Mouse (Mus musculus) embryonic fibroblast, embryonic 13.5 days (primary cell): ENCODE measurements around the gene Suv39h1. TPM values are rescaled to one million over a fixed set of nuclear protein-coding genes. Genes with fewer than 3 reads are reported as not detected.
A peak's percentile ranks its signal among the peaks of the same experiment; 100 is the strongest.
"Not testable (repeated sequence)": the region's sequence is repeated elsewhere in the genome, so short reads cannot be mapped to it uniquely, and the experiment has no call there.

Experiments
- H3K27ac ChIP-seq: 2 replicates; pipeline ENCODE4 v1.5.1; 2012; ENCODE audit warnings: low read length, control low read depth, inconsistent platforms; ENCODE audit not compliant: insufficient read depth
- H3K4me1 ChIP-seq: 2 replicates; pipeline ENCODE4 v1.6.1; 2011; ENCODE audit warnings: low read length; ENCODE audit not compliant: control insufficient read depth, insufficient read depth
- H3K4me3 ChIP-seq: 2 replicates; pipeline ENCODE4 v1.5.1; 2011; ENCODE audit warnings: mild to moderate bottlenecking, control low read depth, low read length; ENCODE audit not compliant: insufficient read depth
- CTCF ChIP-seq: IDR thresholded peaks from 2 replicates; pipeline ENCODE4 v1.5.1; 2011; ENCODE audit warnings: mild to moderate bottlenecking, control low read depth, low read length, moderate library complexity, borderline replicate concordance; ENCODE audit not compliant: insufficient read depth
- POLR2A ChIP-seq: IDR thresholded peaks from 2 replicates; pipeline ENCODE4 v1.6.1; 2011; ENCODE audit warnings: low read depth, mild to moderate bottlenecking, control low read depth, low read length, moderate library complexity
- polyA plus RNA-seq: library from polyadenylated mRNA; stranded (reverse); fragments of >200 nt; gene quantifications from 2 replicates; pipeline ENCODE4 v1.2.4, GENCODE M21; 2011; ENCODE audit warnings: low read depth; ENCODE audit not compliant: missing spikeins, insufficient read length

Suv39h1 gene
- 24.8 and 31.0 TPM in 2 replicates for polyA plus RNA-seq

DNA sequence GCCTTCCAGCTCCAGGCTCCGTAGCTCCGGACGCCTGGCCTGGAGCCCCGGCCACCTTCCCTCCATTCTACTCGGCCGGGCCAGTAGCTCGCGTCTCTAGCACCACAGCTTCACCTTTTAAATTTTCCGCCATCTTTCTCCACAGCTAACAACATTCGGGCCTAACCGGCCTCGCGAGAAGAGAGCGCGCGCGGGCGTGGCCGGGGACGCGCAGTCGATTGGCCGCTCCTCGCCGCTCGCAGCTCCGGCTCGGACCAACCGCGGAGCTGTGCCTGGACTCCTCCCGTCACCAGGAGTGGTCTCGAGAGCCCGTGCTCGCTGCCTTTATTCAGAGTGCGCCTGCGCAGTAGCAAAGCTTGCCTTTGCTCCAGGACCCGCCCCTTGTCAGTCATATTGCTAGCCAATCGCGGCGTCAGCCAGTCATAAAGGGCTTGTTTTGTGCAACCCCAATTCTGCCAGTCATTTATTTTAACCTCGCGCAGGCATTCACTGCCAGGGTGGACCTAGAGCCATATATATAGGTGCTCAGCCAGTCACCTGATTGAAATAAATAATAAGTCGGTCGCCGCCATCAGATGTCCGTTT lies at the start of gene Suv39h1:
Gene Suv39h1, minus strand, starts transcription at position 331 of the 585 bp plus-strand sequence.
- H3K4me3 ChIP-seq: peak within 1 kb of the TSS; percentile 86
- peaks cover 7% of the 10 kb centered on the region; the same call in 1 of the 2 replicates for H3K4me1 ChIP-seq
- peak within 1 kb of the TSS; percentile 85 for H3K27ac ChIP-seq
- TF ChIP-seq POLR2A: peak; percentile 72
- no peak for TF ChIP-seq CTCF

DNA sequence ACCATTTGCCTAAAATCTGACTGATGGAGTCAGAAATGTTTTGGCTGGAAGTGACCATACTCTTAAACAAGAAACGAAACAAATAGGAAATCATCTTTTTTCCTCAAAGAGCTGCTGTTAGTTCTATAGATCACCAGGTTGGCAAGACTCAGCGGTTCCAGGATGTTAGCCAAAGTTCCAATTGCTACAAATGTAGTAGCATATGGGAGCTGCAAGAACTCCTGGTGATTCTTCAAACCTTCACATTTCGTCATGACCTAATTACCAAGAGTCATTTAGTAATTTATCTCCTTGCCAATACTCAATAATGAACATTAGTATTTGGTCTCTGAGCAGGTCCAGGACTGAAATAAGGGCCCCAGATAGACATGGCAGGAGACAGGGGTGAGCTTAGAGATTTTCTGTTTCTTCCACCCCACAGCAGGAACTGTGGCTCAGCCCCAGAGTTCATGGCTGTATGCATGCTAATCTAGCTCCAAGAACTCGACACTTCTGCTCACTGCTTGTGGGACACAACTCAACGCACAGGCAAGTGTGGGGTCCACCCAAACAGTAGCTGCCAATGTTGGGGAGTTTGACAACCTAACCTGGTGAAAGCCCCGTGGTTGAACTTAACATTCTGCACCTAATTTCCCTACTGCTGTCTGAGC lies 49.4 kb upstream of the Suv39h1 start:
- Histone ChIP-seq H3K4me3 (no peak overlapping the region), H3K4me1 (no peaks in the 10 kb centered on the region), H3K27ac (no peak overlapping the region)
- TF ChIP-seq CTCF (no peak), POLR2A (no peak)

DNA sequence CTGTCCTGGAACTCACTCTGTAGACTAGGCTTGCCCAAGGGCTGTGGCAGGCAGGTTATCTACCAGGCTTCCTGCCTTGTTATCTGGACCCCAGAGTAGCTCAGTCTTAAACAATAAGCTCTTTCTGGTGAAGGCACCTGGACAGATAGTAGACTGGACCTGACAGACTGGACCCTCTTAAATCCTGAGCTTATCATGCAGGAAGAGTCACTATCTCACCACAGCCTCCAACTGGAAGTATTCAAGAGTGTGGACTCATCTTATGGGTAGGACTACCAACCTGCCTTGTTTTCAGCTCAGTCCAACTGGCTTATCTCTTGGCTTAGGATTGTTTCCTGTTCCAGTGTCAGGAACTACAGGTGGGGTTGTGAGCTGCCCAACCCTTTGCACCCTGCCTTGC lies 42.7 kb upstream of the Suv39h1 start:
- no peaks in the 10 kb centered on the region for H3K4me1 ChIP-seq
- no peak overlapping the region for H3K4me3 ChIP-seq
- no peak for TF ChIP-seq CTCF
- no peak for TF ChIP-seq POLR2A
- H3K27ac ChIP-seq: no peak overlapping the region

DNA sequence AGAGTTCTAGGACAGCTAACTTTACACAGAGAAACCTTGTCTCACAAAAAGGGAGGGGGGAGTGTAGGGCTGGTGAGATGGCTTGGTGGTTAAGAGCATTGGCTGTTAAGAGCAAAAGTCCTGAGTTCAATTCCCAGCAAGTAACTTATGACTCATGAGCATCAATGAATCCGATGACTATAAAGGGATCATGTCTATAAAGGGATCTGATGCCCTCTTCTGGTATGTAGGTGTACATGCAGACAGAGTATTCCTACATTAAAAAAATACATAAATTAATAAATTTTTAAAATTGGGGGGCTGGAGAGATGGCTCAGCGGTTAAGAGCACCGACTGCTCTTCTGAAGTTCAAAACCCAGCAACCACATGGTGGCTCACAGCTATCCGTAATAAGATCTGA lies 40.7 kb upstream of the Suv39h1 start:
- no peak for TF ChIP-seq POLR2A
- TF ChIP-seq CTCF: no peak
- Histone ChIP-seq H3K4me1 (no peaks in the 10 kb centered on the region), H3K27ac (no peak overlapping the region), H3K4me3 (no peak overlapping the region)

DNA sequence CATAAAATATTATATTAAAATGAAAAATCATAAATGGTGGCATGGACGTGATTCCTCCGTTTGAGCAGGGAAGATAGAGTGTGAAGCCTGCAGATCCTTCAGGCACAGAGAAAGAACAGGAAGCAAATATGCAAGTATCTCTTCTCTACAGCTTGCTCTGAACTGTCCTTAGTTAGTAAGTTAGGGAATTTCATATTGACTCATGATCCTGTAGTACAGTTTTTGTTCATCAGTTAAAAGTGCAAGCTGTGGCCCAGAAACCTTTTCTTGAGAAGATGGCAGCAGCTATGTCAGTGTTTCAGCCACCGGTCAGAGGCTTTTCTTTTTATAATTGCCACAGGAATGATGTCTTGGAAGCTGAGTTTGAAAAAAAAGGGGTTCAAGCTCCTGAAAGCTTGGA lies 30.5 kb upstream of the Suv39h1 start:
- Histone ChIP-seq H3K4me1 (no peaks in the 10 kb centered on the region), H3K27ac (no peak overlapping the region), H3K4me3 (no peak overlapping the region)
- TF ChIP-seq POLR2A (no peak), CTCF (no peak)

DNA sequence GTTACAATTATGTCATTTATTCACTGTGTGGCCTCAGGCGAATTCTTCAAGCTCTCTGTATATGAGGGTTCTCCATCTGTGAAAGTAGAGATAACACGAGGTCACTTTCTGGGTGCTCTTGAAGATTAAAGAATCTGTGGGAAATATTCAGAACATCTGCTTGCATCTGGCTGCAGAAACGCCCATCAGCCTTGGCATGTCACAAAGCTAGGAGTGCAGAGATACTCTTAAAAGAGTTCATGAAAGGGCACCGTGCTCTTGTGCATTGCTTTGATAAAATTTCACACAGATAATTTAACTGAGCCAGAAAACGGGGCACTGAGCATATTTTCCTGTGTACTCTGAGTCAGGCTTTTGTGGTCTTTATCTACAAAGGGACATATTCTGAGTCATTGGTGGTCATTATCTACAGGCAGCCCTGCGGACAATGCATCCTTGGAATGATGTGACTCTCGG lies 27.7 kb upstream of the Suv39h1 start:
- TF ChIP-seq CTCF: no peak
- TF ChIP-seq POLR2A: no peak
- no peak overlapping the region for H3K4me3 ChIP-seq
- no peak overlapping the region for H3K27ac ChIP-seq
- no peaks in the 10 kb centered on the region for H3K4me1 ChIP-seq

DNA sequence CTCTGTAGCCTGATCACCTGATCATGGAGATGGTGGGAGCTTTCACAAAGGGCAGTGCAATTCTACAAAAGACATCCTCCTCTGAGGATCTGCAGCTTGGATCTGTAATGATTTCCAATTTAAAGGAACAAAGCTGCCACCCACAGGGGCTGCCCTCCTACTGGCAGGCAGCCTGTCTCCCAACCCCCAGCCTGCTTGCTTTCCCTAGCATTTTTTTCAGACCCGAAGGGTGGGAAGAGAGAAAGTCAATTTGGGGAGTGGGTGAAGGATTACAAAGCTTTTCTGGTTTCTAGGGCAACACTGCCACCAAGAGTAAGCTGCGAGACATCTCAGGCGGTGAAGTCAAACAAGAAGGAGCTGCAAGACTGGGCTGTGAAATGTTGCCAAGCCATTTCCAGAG lies 26.5 kb upstream of the Suv39h1 start:
- no peak for TF ChIP-seq CTCF
- TF ChIP-seq POLR2A: no peak
- no peaks in the 10 kb centered on the region for H3K4me1 ChIP-seq
- no peak overlapping the region for H3K4me3 ChIP-seq
- no peak overlapping the region for H3K27ac ChIP-seq

DNA sequence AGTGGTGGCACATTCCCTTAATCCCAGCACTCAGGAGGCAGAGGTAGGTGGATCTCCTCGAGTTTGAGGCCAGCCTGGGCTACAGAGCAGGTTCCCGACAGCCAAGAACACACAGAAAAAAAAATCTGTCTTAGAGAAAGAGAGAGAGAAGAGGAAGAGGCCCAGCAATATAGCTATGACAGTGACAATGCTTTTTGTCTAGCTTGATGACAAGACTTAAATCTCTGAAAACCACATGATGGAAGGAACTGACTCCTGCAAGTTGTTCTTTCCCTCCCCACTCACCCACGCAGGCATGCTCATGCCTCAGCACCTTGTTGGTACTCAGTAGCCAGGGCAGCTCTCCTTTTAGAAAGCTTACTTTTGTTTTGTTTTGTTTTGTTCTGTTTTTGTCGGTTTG lies 24.9 kb upstream of the Suv39h1 start:
- TF ChIP-seq CTCF (no peak), POLR2A (no peak)
- Histone ChIP-seq H3K27ac (no peak overlapping the region), H3K4me1 (no peaks in the 10 kb centered on the region), H3K4me3 (no peak overlapping the region)

DNA sequence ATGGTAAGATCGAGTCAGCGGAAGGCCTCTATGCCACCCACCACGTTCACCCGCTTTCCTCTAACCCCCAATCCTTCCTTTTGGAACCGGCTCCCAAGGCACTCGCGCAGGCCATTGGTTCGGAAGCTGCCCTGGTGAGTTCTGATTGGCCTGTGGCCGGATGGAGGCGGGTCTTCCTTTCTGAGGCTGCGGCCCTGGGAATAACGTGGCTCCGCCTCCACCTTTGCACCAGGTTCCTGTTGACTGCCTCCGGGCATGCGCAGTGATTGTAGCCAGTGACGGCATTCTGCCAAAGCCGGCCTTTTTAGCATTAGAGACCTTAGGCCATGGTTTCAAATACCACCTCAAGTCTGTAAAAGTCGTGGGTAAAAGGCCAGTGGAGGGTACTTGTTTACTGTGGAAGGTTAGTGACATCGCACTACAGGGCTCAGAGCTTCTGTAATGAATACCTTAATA lies 22.3 kb upstream of the Suv39h1 start:
- Histone ChIP-seq H3K4me1 (no peaks in the 10 kb centered on the region), H3K27ac (peak overlapping the region; percentile 26; the same call in 1 of the 2 replicates), H3K4me3 (peak overlapping the region; percentile 37)
- TF ChIP-seq POLR2A (peak; percentile 43; the same call in 1 of the 2 replicates), CTCF (no peak)

DNA sequence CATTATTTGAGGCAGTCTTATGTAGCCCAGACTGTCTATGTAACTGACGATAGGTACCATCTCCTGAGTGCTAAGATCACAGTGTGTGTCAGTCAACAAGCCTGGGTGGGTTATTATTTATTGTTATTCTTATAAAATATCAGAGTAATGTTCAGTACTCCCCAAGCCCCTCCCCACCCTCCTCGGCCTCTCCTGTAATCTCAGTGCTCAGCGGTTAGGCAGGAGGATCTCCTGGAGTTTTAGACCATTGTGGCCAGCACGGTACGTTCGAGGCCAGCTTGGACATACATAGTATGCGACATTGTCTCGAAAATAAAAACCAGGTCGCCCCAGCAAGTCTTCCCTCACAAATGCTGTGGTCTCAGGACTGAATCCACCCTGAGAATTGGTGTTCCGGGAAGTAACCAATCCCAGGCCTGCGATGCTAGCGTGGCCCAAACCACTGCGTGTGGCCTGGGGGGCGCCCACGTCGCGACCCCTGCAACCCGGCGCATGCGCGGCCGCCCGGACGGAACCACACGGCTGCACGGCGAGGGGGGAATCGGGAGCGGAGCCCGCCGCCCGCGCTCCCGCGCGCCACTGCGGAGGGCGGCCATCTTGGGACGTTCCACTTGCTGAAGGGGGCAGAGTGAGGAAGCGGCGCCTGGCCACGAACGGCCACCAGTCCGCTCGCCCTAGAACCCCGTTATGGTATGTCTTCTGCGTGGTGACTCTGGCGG lies 21.7 kb upstream of the Suv39h1 start:
- H3K4me3 ChIP-seq: peak overlapping the region; percentile 48
- H3K4me1 ChIP-seq, H3K27ac ChIP-seq: not testable (repeated sequence)
